Mouse (Mus musculus) liver, embryonic 12.5 days (tissue): ENCODE results near the gene Rpl29. TPM values are rescaled to one million over a fixed set of nuclear protein-coding genes. Genes with fewer than 3 reads are reported as not detected.

Source experiments
- ATAC-seq: fragments of 200-750 bp; cut with Nextera tagmentation; 2 replicates; pipeline ENCODE4 v1.8.0; 2017; ENCODE audit warnings: moderate number of reproducible peaks, mild to moderate bottlenecking, moderate library complexity
- H3K27ac ChIP-seq: fragments of 300-500 bp; sonication (generic); 2 replicates; pipeline ENCODE4 v1.5.1; 2016; ENCODE audit warnings: mild to moderate bottlenecking
- H3K27me3 ChIP-seq: fragments of 300-500 bp; sonication (generic); replicated peaks from 2 replicates; pipeline ENCODE4 v1.6.1; 2016; ENCODE audit warnings: mild to moderate bottlenecking, moderate library complexity
- H3K36me3 ChIP-seq: fragments of 300-500 bp; sonication (generic); 2 replicates; pipeline ENCODE4 v1.6.1; 2016; ENCODE audit warnings: mild to moderate bottlenecking, moderate library complexity
- H3K4me1 ChIP-seq: fragments of 300-500 bp; sonication (generic); 2 replicates; pipeline ENCODE4 v1.6.1; 2016
- H3K4me2 ChIP-seq: fragments of 300-500 bp; sonication (generic); 2 replicates; pipeline ENCODE4 v1.6.1; 2016; ENCODE audit warnings: mild to moderate bottlenecking, moderate library complexity
- H3K4me3 ChIP-seq: fragments of 300-500 bp; sonication (generic); 2 replicates; pipeline ENCODE4 v1.5.1; 2016; ENCODE audit warnings: mild to moderate bottlenecking, moderate library complexity
- H3K9ac ChIP-seq: fragments of 300-500 bp; sonication (generic); 2 replicates; pipeline ENCODE4 v1.6.1; 2016; ENCODE audit warnings: mild to moderate bottlenecking, moderate library complexity
- H3K9me3 ChIP-seq: fragments of 300-500 bp; sonication (generic); replicated peaks from 2 replicates; pipeline ENCODE4 v1.6.1; 2016; ENCODE audit warnings: mild to moderate bottlenecking, moderate library complexity
- WGBS: fragments of 180-500 bp; shearing (Covaris S2); methylation state at CpG from one replicate; pipeline ENCODE4 v1.1.7; 2016; ENCODE audit not compliant: insufficient replicate concordance; 5-methylcytosine and 5-hydroxymethylcytosine counted together
- polyA plus RNA-seq: library from polyadenylated mRNA; unstranded; fragments of >200 nt; fragmentation: Nextera tagmentation; extraction: Ambion mirVana; gene quantifications from 2 replicates; pipeline ENCODE4 v1.2.1, GENCODE M21; 2016

Gene Rpl29
- polyA plus RNA-seq, 1 experiment from 2014 or later, result 914 TPM

GRCm38 (mm10) chr9:106469776-106470175 is 40.5 kb downstream of the Rpl29 start:
- no peak for ATAC-seq
- no peak overlapping the region for H3K4me2 ChIP-seq
- peaks cover 34% of the 10 kb centered on the region for H3K27me3 ChIP-seq
- no peaks in the 10 kb centered on the region for H3K36me3 ChIP-seq
- H3K4me1 ChIP-seq, result peaks cover 21% of the 10 kb centered on the region
- H3K27ac ChIP-seq, result no peak overlapping the region
- no peaks in the 10 kb centered on the region for H3K9me3 ChIP-seq
- H3K4me3 ChIP-seq, result no peak overlapping the region
- H3K9ac ChIP-seq, result no peak overlapping the region
- 33% methylated on average over 9 of the region's 9 CpGs for WGBS

GRCm38 (mm10) chr9:106470991-106471750 is 41.9 kb downstream of the Rpl29 start:
- 0 out of 2 replicates have a peak overlapping the region, but pooled peaks have one; percentile 24 for H3K4me2 ChIP-seq
- WGBS, result 63% methylated on average over 14 of the region's 14 CpGs
- ATAC-seq, result no peak
- peaks cover 20% of the 10 kb centered on the region for H3K27me3 ChIP-seq
- H3K36me3 ChIP-seq, result no peaks in the 10 kb centered on the region
- H3K4me1 ChIP-seq, result peaks cover 25% of the 10 kb centered on the region
- no peaks in the 10 kb centered on the region for H3K9me3 ChIP-seq
- H3K4me3 ChIP-seq, result no peak overlapping the region
- H3K27ac ChIP-seq, result no peak overlapping the region
- H3K9ac ChIP-seq, result no peak overlapping the region

- Histone ChIP-seq H3K36me3 (no peaks in the 10 kb centered on the region), H3K27me3 (peaks cover 13% of the 10 kb centered on the region), H3K9me3 (no peaks in the 10 kb centered on the region), H3K9ac (no peak overlapping the region), H3K4me3 (no peak overlapping the region), H3K4me1 (peaks cover 30% of the 10 kb centered on the region), H3K27ac (no peak overlapping the region), H3K4me2 (0 out of 2 replicates have a peak overlapping the region, but pooled peaks have one; percentile 24)
- 53% methylated on average over 5 of the region's 5 CpGs for WGBS
- ATAC-seq, result no peak
These were observed 42.6 kb downstream of the Rpl29 start for GRCm38 (mm10) chr9:106471892-106472291.

GRCm38 (mm10) chr9:106472321-106472720 is 43.1 kb downstream of the Rpl29 start:
- no peak overlapping the region for H3K9ac ChIP-seq
- ATAC-seq, result no peak
- peaks cover 31% of the 10 kb centered on the region for H3K4me1 ChIP-seq
- peak overlapping the region; percentile 37; the same call in 1 of the 2 replicates for H3K27ac ChIP-seq
- H3K4me2 ChIP-seq, result no peak overlapping the region
- no peak overlapping the region for H3K4me3 ChIP-seq
- H3K27me3 ChIP-seq, result peaks cover 10% of the 10 kb centered on the region
- H3K9me3 ChIP-seq, result no peaks in the 10 kb centered on the region
- WGBS, result 56% methylated on average over 4 of the region's 4 CpGs
- H3K36me3 ChIP-seq, result no peaks in the 10 kb centered on the region

GRCm38 (mm10) chr9:106473081-106473752 is 44.0 kb downstream of the Rpl29 start:
- peaks cover 40% of the 10 kb centered on the region for H3K4me1 ChIP-seq
- 79% methylated on average over 16 of the region's 16 CpGs for WGBS
- no peak overlapping the region for H3K27ac ChIP-seq

GRCm38 (mm10) chr9:106473753-106474105 is 44.5 kb downstream of the Rpl29 start:
- WGBS, result 65% methylated on average over 5 of the region's 5 CpGs
- H3K9me3 ChIP-seq, result no peaks in the 10 kb centered on the region
- no peak overlapping the region for H3K4me3 ChIP-seq
- peaks cover 45% of the 10 kb centered on the region for H3K4me1 ChIP-seq
- H3K27ac ChIP-seq, result no peak overlapping the region
- H3K9ac ChIP-seq, result 0 out of 2 replicates have a peak overlapping the region, but pooled peaks have one; percentile 2
- H3K4me2 ChIP-seq, result no peak overlapping the region
- 0 out of 2 replicates have a peak, but pooled peaks cover 3% of the 10 kb centered on the region for H3K27me3 ChIP-seq
- no peak for ATAC-seq
- H3K36me3 ChIP-seq, result peaks cover under 1% of the 10 kb centered on the region; the same call in 1 of the 2 replicates

More at GRCm38 (mm10) chr9:106473081-106473752, 44.0 kb downstream of the Rpl29 start:
- Histone ChIP-seq H3K9me3 (no peaks in the 10 kb centered on the region), H3K9ac (no peak overlapping the region), H3K4me2 (no peak overlapping the region), H3K27me3 (0 out of 2 replicates have a peak, but pooled peaks cover 3% of the 10 kb centered on the region), H3K4me3 (no peak overlapping the region), H3K36me3 (no peaks in the 10 kb centered on the region)
- no peak for ATAC-seq

GRCm38 (mm10) chr9:106474456-106474855 is 45.2 kb downstream of the Rpl29 start:
- Histone ChIP-seq H3K4me2 (no peak overlapping the region; the same call in 1 of the 2 replicates), H3K4me1 (peaks cover 45% of the 10 kb centered on the region), H3K9ac (no peak overlapping the region), H3K4me3 (no peak overlapping the region), H3K27ac (no peak overlapping the region), H3K27me3 (0 out of 2 replicates have a peak, but pooled peaks cover 3% of the 10 kb centered on the region), H3K9me3 (no peaks in the 10 kb centered on the region), H3K36me3 (peaks cover 7% of the 10 kb centered on the region; the same call in 1 of the 2 replicates)
- 11% methylated on average over 6 of the region's 6 CpGs for WGBS
- ATAC-seq, result no peak

- no peak for ATAC-seq
- Histone ChIP-seq H3K9me3 (no peaks in the 10 kb centered on the region), H3K36me3 (peaks cover 13% of the 10 kb centered on the region), H3K27ac (no peak overlapping the region), H3K4me3 (no peak overlapping the region), H3K27me3 (0 out of 2 replicates have a peak, but pooled peaks cover 3% of the 10 kb centered on the region), H3K4me2 (peak overlapping the region; percentile 1; the same call in 1 of the 2 replicates), H3K4me1 (peaks cover 45% of the 10 kb centered on the region), H3K9ac (no peak overlapping the region)
- 63% methylated on average over 7 of the region's 7 CpGs for WGBS
These were observed 45.8 kb downstream of the Rpl29 start for GRCm38 (mm10) chr9:106475046-106475445.

- Histone ChIP-seq H3K4me2 (peak within 1 kb of the TSS; percentile 85), H3K36me3 (peaks cover 19% of the 10 kb centered on the region), H3K4me3 (peak within 1 kb of the TSS; percentile 8; the same call in 1 of the 2 replicates), H3K4me1 (peaks cover 45% of the 10 kb centered on the region), H3K27ac (peak within 1 kb of the TSS; percentile 4; the same call in 1 of the 2 replicates), H3K27me3 (0 out of 2 replicates have a peak, but pooled peaks cover 3% of the 10 kb centered on the region), H3K9me3 (no peaks in the 10 kb centered on the region), H3K9ac (no peak within 1 kb of the TSS)
- no peak for ATAC-seq
- WGBS, result 72% methylated on average over 10 of the region's 10 CpGs
These were observed 46.4 kb downstream of the Rpl29 start, which contains the start of gene Rrp9 for GRCm38 (mm10) chr9:106475663-106476001. TSS of gene Rrp9 (plus strand) at chr9:106475963.

GRCm38 (mm10) chr9:106476002-106476923 is 47.0 kb downstream of the Rpl29 start:
- WGBS, result 13% methylated on average over 16 of the region's 16 CpGs
- Histone ChIP-seq H3K27ac (peak overlapping the region; percentile 4; the same call in 1 of the 2 replicates), H3K4me3 (peak overlapping the region; percentile 8; the same call in 1 of the 2 replicates), H3K4me2 (peak overlapping the region; percentile 85), H3K9me3 (no peaks in the 10 kb centered on the region), H3K4me1 (peaks cover 45% of the 10 kb centered on the region), H3K36me3 (peaks cover 25% of the 10 kb centered on the region), H3K9ac (no peak overlapping the region), H3K27me3 (0 out of 2 replicates have a peak, but pooled peaks cover under 1% of the 10 kb centered on the region)
- peak; percentile 4 for ATAC-seq

- Histone ChIP-seq H3K36me3 (peaks cover 33% of the 10 kb centered on the region), H3K9ac (peak within 1 kb of the TSS; percentile 61), H3K4me3 (peak within 1 kb of the TSS; percentile 69), H3K27ac (peak within 1 kb of the TSS; percentile 4; the same call in 1 of the 2 replicates), H3K4me2 (peak within 1 kb of the TSS; percentile 85), H3K27me3 (no peaks in the 10 kb centered on the region), H3K9me3 (no peaks in the 10 kb centered on the region), H3K4me1 (peaks cover 45% of the 10 kb centered on the region)
- peak; percentile 97 for ATAC-seq
- under 1% methylated on average over 41 of the region's 41 CpGs for WGBS
These were observed 47.8 kb downstream of the Rpl29 start, which contains the start of gene Parp3 for GRCm38 (mm10) chr9:106476924-106477484. TSS of gene Parp3 (minus strand) at chr9:106476949.
